Mouse (Mus musculus): ENCODE data around the gene Tmem109. TPM values are rescaled to one million over a fixed set of nuclear protein-coding genes. Genes with fewer than 3 reads are reported as not detected.
A peak's percentile ranks its signal among the peaks of the same experiment; 100 is the strongest.

Gene Tmem109
- total and polyA plus RNA-seq, 3 experiments = 17.9 to 51.5 (median 32.9) TPM

DNA sequence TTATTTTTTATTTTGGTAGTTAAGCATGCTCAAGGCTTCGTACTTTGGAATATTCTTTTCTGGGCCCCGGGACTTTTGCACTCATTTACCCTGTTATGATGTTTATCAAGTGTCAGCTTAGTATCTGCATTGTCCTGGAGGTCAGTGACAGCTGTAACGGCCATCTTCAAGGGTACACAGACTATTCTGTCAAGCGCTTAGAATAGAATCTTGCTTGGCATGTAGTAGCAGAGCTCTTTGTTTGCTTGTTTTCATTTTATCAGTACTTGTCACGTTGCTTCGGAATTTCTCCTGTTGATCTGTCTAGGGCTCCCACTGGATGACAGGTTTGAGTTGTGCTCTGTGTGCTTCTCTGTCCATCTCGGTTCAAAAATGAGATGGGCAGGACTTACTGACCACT, 15.0 kb upstream of the Tmem109 start:
- Histone ChIP-seq H3K79me2 (replicated peaks; ENCODE audit: control insufficient read depth, extremely low read depth, insufficient read depth, poor library complexity, severe bottlenecking) (peaks cover 39% of the 10 kb centered on the region), H3K4me2 (ENCODE audit: insufficient read depth, low read depth, poor library complexity, severe bottlenecking) (peak overlapping the region; percentile 93), H3K27me3 (replicated peaks) (no peaks in the 10 kb centered on the region), H3K36me3 (replicated peaks in 1 of 2; ENCODE audit: control insufficient read depth in 1 of 2, insufficient read depth in 1 of 2, low read length in 1 of 2) (peaks cover 47 to 51% of the 10 kb centered on the region in 2 experiments), H3K9ac (ENCODE audit: insufficient read depth, low read depth) (peak overlapping the region; percentile 85), H3K4me3 (replicated peaks in 1 of 3; ENCODE audit: low read depth in 2 of 3, low read length in 2 of 3, poor library complexity in 1 of 3) (no peak overlapping the region), H3K4me1 (ENCODE audit: control insufficient read depth in 1 of 2, insufficient read depth in 2 of 2) (peaks cover 6 to 18% of the 10 kb centered on the region in 2 experiments; a peak in 3 of 4 replicates), H3K27ac (ENCODE audit: insufficient read depth, low read depth) (no peak overlapping the region), H3K9me3 (replicated peaks; ENCODE audit: low read length) (peaks cover 5% of the 10 kb centered on the region)
- DNase-seq (ENCODE audit: extremely low read depth) = no peak
- dilution Hi-C loops (cut with MboI; ENCODE audit: extremely low pct_ligation_motif_present, extremely low pct_unique_long_range_greater_than_20kb, low sequenced_read_pairs) = no loop called here
- in situ Hi-C loops (cut with MboI; ENCODE audit: low pct_ligation_motif_present, low pct_unique_long_range_greater_than_20kb, low sequenced_read_pairs) = no loop called here
- TF ChIP-seq MXI1 (IDR thresholded peaks at IDR 0.05; ENCODE audit: low read depth, low read length) (no peak), USF2 (conservative IDR thresholded peaks at IDR 0.05; ENCODE audit: low read depth, low read length) (no peak), CTCF (conservative IDR thresholded peaks at IDR 0.05 in 1 of 2, IDR thresholded peaks at IDR 0.05 in 1 of 2; ENCODE audit: low read depth in 2 of 2, low read length in 2 of 2) (no peak), CHD1 (IDR thresholded peaks at IDR 0.05; ENCODE audit: low read depth, low read length) (no peak), EP300 (IDR thresholded peaks at IDR 0.05; ENCODE audit: low read length) (no peak)

DNA sequence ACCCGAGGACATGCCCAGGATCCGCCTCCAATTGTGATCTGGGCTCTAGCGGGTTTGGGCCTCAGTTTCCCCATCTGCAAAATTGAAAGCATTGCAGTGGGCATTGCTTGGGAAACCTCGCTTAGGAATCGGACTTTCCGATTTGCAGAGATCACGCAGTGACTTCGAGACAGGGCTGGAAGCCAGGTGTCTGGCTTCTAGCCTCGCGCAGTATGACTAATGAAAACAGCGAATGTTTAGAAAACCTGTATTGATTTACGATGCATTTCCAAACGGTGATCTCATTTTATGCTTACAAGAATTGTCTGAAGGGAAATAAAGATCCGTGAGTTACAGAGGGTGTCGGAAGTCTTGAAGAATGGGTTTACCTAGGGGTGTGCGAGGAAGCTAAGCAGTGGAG, 13.9 kb upstream of the Tmem109 start:
- Histone ChIP-seq H3K9me3 (replicated peaks; ENCODE audit: low read length) (peaks cover 5% of the 10 kb centered on the region), H3K36me3 (replicated peaks in 1 of 2; ENCODE audit: control insufficient read depth in 1 of 2, insufficient read depth in 1 of 2, low read length in 1 of 2) (peaks cover 35 to 40% of the 10 kb centered on the region in 2 experiments), H3K4me2 (ENCODE audit: insufficient read depth, low read depth, poor library complexity, severe bottlenecking) (peak overlapping the region; percentile 93), H3K27ac (ENCODE audit: insufficient read depth, low read depth) (no peak overlapping the region), H3K4me3 (replicated peaks in 1 of 3; ENCODE audit: low read depth in 2 of 3, low read length in 2 of 3, poor library complexity in 1 of 3) (peak overlapping the region; percentile 91 to 98 (median 92)), H3K27me3 (replicated peaks) (no peaks in the 10 kb centered on the region), H3K79me2 (replicated peaks; ENCODE audit: control insufficient read depth, extremely low read depth, insufficient read depth, poor library complexity, severe bottlenecking) (peaks cover 39% of the 10 kb centered on the region), H3K9ac (ENCODE audit: insufficient read depth, low read depth) (peak overlapping the region; percentile 85), H3K4me1 (ENCODE audit: control insufficient read depth in 1 of 2, insufficient read depth in 2 of 2) (peaks cover 6 to 18% of the 10 kb centered on the region in 2 experiments; a peak in 3 of 4 replicates)
- dilution Hi-C loops (cut with MboI; ENCODE audit: extremely low pct_ligation_motif_present, extremely low pct_unique_long_range_greater_than_20kb, low sequenced_read_pairs) = no loop called here
- DNase-seq (ENCODE audit: extremely low read depth) = no peak
- TF ChIP-seq RAD21 (IDR thresholded peaks at IDR 0.05; ENCODE audit: low read depth, low read length) (no peak), ELF1 (IDR thresholded peaks at IDR 0.05; ENCODE audit: low read depth, low read length) (no peak), RCOR1 (conservative IDR thresholded peaks at IDR 0.05; ENCODE audit: low read depth, low read length) (no peak), CHD1 (IDR thresholded peaks at IDR 0.05; ENCODE audit: low read depth, low read length) (0 out of 2 replicates have a peak, but pooled peaks have one; percentile 25), IRF4 (IDR thresholded peaks at IDR 0.05; ENCODE audit: low read depth, low read length) (no peak), NRF1 (IDR thresholded peaks at IDR 0.05; ENCODE audit: low read depth, low read length) (no peak)
- in situ Hi-C loops (cut with MboI; ENCODE audit: low pct_ligation_motif_present, low pct_unique_long_range_greater_than_20kb, low sequenced_read_pairs) = no loop called here

DNA sequence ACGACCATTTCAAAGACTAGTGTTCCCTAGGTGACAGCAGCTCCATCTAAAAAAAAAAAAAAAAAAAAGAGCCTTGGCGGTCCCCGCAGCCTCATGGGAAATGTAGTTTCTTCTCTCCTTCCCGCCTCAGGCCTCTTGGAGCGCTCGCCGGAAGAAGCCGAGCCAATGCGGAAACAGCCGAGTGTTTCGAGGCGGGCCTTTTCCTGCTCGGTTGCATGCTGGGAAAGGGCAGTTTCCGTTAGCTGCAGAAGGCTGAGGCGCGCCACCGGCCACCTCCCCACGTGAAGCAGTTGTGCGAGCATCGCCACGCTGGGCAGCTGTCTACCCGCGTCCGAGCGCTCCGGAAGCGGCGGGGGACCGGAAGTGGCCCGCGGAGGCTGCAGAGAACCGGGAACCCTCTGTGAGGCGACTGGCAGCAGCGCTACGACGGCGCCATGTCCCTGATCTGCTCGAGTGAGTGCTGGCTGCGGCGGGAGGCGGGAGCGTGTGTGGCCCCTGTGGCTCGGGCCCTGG, 13.3 kb upstream of the Tmem109 start, which contains the start of gene Prpf19:
TSS of gene Prpf19 (plus strand) at position 216 of the 513 bp plus-strand sequence.
- Histone ChIP-seq H3K4me3 (replicated peaks in 1 of 3; ENCODE audit: low read depth in 2 of 3, low read length in 2 of 3, poor library complexity in 1 of 3) (peak within 1 kb of the TSS; percentile 91 to 98 (median 92)), H3K9me3 (replicated peaks; ENCODE audit: low read length) (peaks cover 5% of the 10 kb centered on the region), H3K4me2 (ENCODE audit: insufficient read depth, low read depth, poor library complexity, severe bottlenecking) (peak within 1 kb of the TSS; percentile 93), H3K4me1 (ENCODE audit: control insufficient read depth in 1 of 2, insufficient read depth in 2 of 2) (peaks cover 6 to 18% of the 10 kb centered on the region in 2 experiments; a peak in 3 of 4 replicates), H3K27me3 (replicated peaks) (no peaks in the 10 kb centered on the region), H3K9ac (ENCODE audit: insufficient read depth, low read depth) (peak within 1 kb of the TSS; percentile 85), H3K79me2 (replicated peaks; ENCODE audit: control insufficient read depth, extremely low read depth, insufficient read depth, poor library complexity, severe bottlenecking) (peaks cover 39% of the 10 kb centered on the region), H3K36me3 (replicated peaks in 1 of 2; ENCODE audit: control insufficient read depth in 1 of 2, insufficient read depth in 1 of 2, low read length in 1 of 2) (peaks cover 29 to 33% of the 10 kb centered on the region in 2 experiments), H3K27ac (ENCODE audit: insufficient read depth, low read depth) (peak within 1 kb of the TSS; percentile 84)
- DNase-seq (ENCODE audit: extremely low read depth) = peak; percentile 98
- in situ Hi-C loops (cut with MboI; ENCODE audit: low pct_ligation_motif_present, low pct_unique_long_range_greater_than_20kb, low sequenced_read_pairs) = no loop called here
- dilution Hi-C loops (cut with MboI; ENCODE audit: extremely low pct_ligation_motif_present, extremely low pct_unique_long_range_greater_than_20kb, low sequenced_read_pairs) = no loop called here
- TF ChIP-seq TCF12 (IDR thresholded peaks at IDR 0.05; ENCODE audit: low read depth, low read length) = peak; percentile 82
- peak; percentile 95 for TF ChIP-seq E2F4 (IDR thresholded peaks at IDR 0.05; ENCODE audit: insufficient replicate concordance, low read depth, low read length)
- no peak for TF ChIP-seq MAFK (IDR thresholded peaks at IDR 0.05; ENCODE audit: insufficient replicate concordance, low read length)
- TF ChIP-seq USF1 (IDR thresholded peaks at IDR 0.05; ENCODE audit: low read depth, low read length) = peak; percentile 27; the same call in 1 of the 2 replicates
- TF ChIP-seq MYC (IDR thresholded peaks at IDR 0.05; ENCODE audit: low read depth, low read length) = peak; percentile 94
- TF ChIP-seq RAD21 (IDR thresholded peaks at IDR 0.05; ENCODE audit: low read depth, low read length) = no peak
- TF ChIP-seq BHLHE40 (IDR thresholded peaks at IDR 0.05; ENCODE audit: low read depth, low read length) = peak; percentile 90
- no peak for TF ChIP-seq EP300 (IDR thresholded peaks at IDR 0.05; ENCODE audit: low read length)
- TF ChIP-seq NRF1 (IDR thresholded peaks at IDR 0.05; ENCODE audit: low read depth, low read length) = 0 out of 2 replicates have a peak, but pooled peaks have one; percentile 26
- TF ChIP-seq MEF2A (IDR thresholded peaks at IDR 0.05; ENCODE audit: borderline replicate concordance, low read depth, low read length) = peak; percentile 61; the same call in 1 of the 2 replicates
- TF ChIP-seq RCOR1 (conservative IDR thresholded peaks at IDR 0.05; ENCODE audit: low read depth, low read length) = no peak
- no peak for TF ChIP-seq PAX5 (IDR thresholded peaks at IDR 0.05; ENCODE audit: low read length)
- TF ChIP-seq ZC3H11A (IDR thresholded peaks at IDR 0.05; ENCODE audit: low read depth, low read length) = no peak
- TF ChIP-seq JUN (IDR thresholded peaks at IDR 0.05; ENCODE audit: insufficient read depth, low read depth, low read length) = no peak
- TF ChIP-seq SMC3 (IDR thresholded peaks at IDR 0.05; ENCODE audit: low read depth, low read length) = no peak
- peak; percentile 99 for TF ChIP-seq ELF1 (IDR thresholded peaks at IDR 0.05; ENCODE audit: low read depth, low read length)
- TF ChIP-seq POLR2A (IDR thresholded peaks at IDR 0.05; ENCODE audit: low read depth, low read length) = peak; percentile 97
- peak; percentile 87; the same call in 1 of the 2 replicates for TF ChIP-seq POLR2AphosphoS2 (IDR thresholded peaks at IDR 0.05; ENCODE audit: low read depth, low read length)
- no peak for TF ChIP-seq CTCF (conservative IDR thresholded peaks at IDR 0.05 in 1 of 2, IDR thresholded peaks at IDR 0.05 in 1 of 2; ENCODE audit: low read depth in 2 of 2, low read length in 2 of 2)
- peak; percentile 98 for TF ChIP-seq HCFC1 (IDR thresholded peaks at IDR 0.05; ENCODE audit: low read depth, low read length)
